Mouse (Mus musculus): Measurements from ENCODE around the gene Olfr889.
"Not testable (repeated sequence)": the region's sequence is repeated elsewhere in the genome, so short reads cannot be mapped to it uniquely, and the experiment has no call there.

Gene Olfr889

DNA sequence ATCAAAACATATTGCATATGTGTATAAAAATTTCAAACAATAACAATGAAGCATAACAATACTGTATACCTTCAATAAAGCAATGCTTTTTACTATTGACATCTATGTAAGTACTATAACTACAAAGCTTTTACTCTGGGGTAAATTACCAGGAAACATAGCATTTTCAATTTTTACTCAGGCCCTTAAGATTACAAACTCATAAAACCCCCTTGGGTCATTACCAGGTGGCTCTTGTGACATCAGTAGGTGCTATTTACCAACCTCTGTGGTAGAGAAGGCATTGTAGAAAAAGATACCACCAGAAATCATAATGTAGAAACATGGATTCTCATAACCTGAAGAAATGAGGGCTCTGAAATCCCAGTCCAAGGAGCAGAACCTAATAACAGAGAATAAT is at the start of gene Olfr889:
Gene Olfr889, plus strand, starts transcription at position 301 of the 400 bp plus-strand sequence.
- DNase-seq = no peak

DNA sequence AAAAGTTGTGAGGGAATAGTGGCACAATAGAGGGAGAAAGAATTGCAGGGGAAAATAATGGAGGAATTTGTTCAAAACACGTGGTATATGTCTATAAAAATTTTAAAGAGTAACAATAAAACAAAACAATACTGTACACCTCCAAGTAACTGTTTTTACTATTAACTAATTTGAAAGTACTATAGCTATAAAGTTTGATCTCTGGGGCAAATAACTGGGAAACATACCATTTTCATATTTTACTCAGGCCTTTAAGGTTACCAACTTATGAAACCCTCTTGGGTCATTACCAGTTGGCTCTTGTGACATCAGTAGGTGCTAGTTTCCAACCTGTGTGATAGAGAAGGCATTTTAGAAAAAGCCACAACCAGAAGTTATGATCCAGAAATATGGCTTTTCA is 31.2 kb upstream of the Olfr889 start, which contains the start of gene Olfr887:
Gene Olfr887, plus strand, starts transcription at position 301 of the 400 bp plus-strand sequence.
- DNase-seq = no peak

DNA sequence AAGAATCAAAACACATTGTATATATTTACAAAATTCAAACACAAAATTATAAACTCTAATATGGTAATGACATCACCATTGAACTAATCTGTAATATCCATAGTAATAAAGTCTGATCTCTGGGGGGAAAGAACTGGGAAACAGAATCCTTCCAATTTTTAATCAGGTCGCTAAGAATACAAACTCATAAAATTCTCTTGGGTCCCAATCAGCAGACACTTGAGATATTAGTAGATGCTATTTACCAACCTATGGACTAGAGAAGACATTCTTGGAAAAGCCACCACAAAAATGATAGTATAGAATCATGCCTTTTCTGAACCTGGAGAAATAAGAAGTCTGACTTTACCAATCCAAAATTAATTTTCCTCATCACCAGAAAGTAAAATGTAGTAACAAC is 7.2 kb upstream of the Olfr889 start, which contains the start of gene Olfr888:
Gene Olfr888, plus strand, starts transcription at position 301 of the 400 bp plus-strand sequence.
- DNase-seq = no peak

DNA sequence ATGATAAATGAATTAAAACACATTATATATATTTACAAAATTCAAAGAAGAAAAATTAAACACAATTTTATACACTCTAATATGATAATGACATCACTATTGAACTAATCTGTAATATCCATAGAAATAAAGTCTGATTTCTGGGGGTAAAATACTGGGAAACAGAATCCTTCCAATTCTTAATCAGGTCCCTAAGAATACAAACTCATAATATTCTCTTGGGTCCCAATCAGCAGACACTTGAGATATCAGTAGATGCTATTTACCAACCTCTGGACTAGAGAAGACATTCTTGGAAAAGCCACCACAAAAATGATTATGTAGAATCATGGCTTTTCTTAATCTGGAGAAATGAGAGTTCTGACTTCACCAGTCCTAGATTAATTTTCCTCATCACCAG is 27.2 kb downstream of the Olfr889 start, which contains the start of gene Olfr890:
Gene Olfr890, plus strand, starts transcription at position 301 of the 400 bp plus-strand sequence.
- DNase-seq = no peak

DNA sequence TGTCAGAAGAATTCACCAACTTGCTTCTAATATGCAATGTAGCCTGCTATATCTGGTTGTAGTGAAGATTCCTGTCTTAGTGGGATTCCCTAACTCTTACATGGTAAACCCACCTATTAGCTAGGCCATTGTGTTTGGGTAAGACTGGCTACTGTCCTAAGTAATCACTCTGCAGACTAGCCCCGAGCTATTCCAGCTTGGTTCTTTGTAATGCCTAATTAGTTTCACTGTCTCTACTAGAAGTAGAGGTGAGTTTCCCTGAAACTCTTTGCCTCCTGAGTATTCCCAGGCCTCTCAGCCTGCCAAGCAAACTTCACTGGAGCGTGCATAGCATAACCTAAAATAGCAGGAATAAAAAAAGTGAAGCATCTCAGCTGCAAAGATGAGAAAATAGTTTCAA is 53.3 kb downstream of the Olfr889 start:
- not testable (repeated sequence) for DNase-seq
